In genomic region chr1:161279244-161279908, GRCm38 (mm10) we compare ENCODE assay signal across 13 mouse cellular contexts.
"Had no signal": no experiment of that assay in that cellular context is flagged by ENCODE, and none has a peak within 500 bp of the region (broad histone marks: within the 10 kb centered on the region; RNA-seq: fewer than 3 reads in every experiment).

No protein-coding gene starts in this region.

- DNase-seq: kidney, adult 8-10 months; kidney, postnatal 25 days; liver; lung, adult 2 months; lung, postnatal 10 days; right cerebral cortex, postnatal 14 days; thymus, adult 18-20 months; thymus, postnatal 36 days had no signal

- H3K27ac ChIP-seq: limb, embryonic 12.5 days; liver, embryonic 15.5 days; macrophage; midbrain, embryonic 12.5 days had no signal

- H3K27me3 ChIP-seq: limb, embryonic 12.5 days; liver, embryonic 15.5 days; midbrain, embryonic 12.5 days had no signal

- H3K4me3 ChIP-seq: limb, embryonic 12.5 days; liver, embryonic 15.5 days; midbrain, embryonic 12.5 days had no signal

- H3K36me3 ChIP-seq: limb, embryonic 12.5 days; liver, embryonic 15.5 days; midbrain, embryonic 12.5 days had no signal

- H3K9ac ChIP-seq: limb, embryonic 12.5 days; liver, embryonic 15.5 days; midbrain, embryonic 12.5 days had no signal

- H3K9me3 ChIP-seq: limb, embryonic 12.5 days; liver, embryonic 15.5 days; midbrain, embryonic 12.5 days had no signal

- ATAC-seq: inflammation-experienced regulatory T-cells, adult 6 months had no signal

- H3K4me2 ChIP-seq: limb, embryonic 12.5 days; liver, embryonic 15.5 days; midbrain, embryonic 12.5 days had no signal

- H3K4me1 ChIP-seq: limb, embryonic 12.5 days; liver, embryonic 15.5 days; midbrain, embryonic 12.5 days had no signal
